ENCODE assay signal across 9 mouse cellular contexts in the genomic region with DNA sequence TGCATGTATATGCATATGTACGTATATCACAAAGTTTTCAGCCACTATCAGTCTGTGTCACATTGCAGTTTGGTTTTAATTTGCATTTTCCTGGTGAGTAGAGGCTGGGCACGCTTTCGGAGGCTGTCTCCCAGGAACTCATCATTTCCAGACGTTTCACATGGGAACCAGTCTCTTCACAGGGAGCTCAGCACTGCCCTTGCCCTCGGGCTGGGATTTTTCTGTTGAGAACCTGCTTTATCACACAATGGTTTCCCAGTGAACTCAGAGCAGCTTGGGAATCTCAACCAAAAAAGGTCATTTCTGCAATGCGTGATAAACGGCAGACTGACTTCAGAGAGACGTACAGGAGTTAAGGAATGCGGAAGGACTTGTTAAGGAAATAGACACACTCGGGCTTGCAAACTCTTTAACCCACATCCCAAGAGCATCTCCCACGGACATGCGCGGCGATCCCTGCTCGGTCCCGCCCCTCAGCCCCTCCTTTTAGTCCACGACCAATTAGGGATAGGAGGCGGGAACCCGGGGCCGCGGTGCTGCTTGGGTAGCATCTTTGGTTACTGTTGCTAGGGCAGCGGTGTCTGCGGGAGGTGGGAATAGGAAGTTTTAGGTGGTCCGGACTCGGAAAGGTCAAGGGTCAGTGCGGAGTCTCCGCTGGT. TPM values are rescaled to one million over a fixed set of nuclear protein-coding genes. Genes with fewer than 3 reads are reported as not detected.
DNase-seq lines count a peak whose midpoint lies in the region; ATAC-seq and TF ChIP-seq lines count a peak whose summit lies in the region.
"Had no signal": no experiment of that assay in that cellular context is flagged by ENCODE, and none has a peak within 500 bp of the region (broad histone marks: within the 10 kb centered on the region; RNA-seq: fewer than 3 reads in every experiment).

Kif6 (plus strand) TSS at position 560 of the 659 bp plus-strand sequence.

- no peaks in the 10 kb centered on the region for H3K9me3 ChIP-seq in hindbrain, embryonic 15.5 days
- no peaks in the 10 kb centered on the region for H3K9me3 ChIP-seq in lung, postnatal 0 days (ENCODE audit: low read length)

- peak within 1 kb of the TSS; percentile 69 for H3K4me3 ChIP-seq in hindbrain, embryonic 15.5 days
- H3K4me3 ChIP-seq in lung, postnatal 0 days (ENCODE audit: low read depth, low read length): peak within 1 kb of the TSS; percentile 37

- TF ChIP-seq EP300 in lung, postnatal 0 days (IDR thresholded peaks at IDR 0.05): no peak

- no peaks in the 10 kb centered on the region for H3K27me3 ChIP-seq in hindbrain, embryonic 15.5 days
- no peaks in the 10 kb centered on the region for H3K27me3 ChIP-seq in lung, postnatal 0 days (replicated peaks; ENCODE audit: insufficient read depth, low read length)

- peak within 1 kb of the TSS; percentile 17; the same call in 1 of the 2 replicates for H3K27ac ChIP-seq in hindbrain, embryonic 15.5 days (replicated peaks)
- H3K27ac ChIP-seq in lung, postnatal 0 days (ENCODE audit: low read length): no peak within 1 kb of the TSS
- H3K27ac ChIP-seq: macrophage had no signal

- peak within 1 kb of the TSS; percentile 94 for H3K4me2 ChIP-seq in hindbrain, embryonic 15.5 days
- H3K4me2 ChIP-seq in lung, postnatal 0 days (replicated peaks; ENCODE audit: low read depth, low read length): peak within 1 kb of the TSS; percentile 87

- no peak for TF ChIP-seq CTCF in lung, postnatal 0 days (IDR thresholded peaks at IDR 0.05)

- H3K4me1 ChIP-seq in hindbrain, embryonic 15.5 days (replicated peaks): peaks cover 5% of the 10 kb centered on the region
- no peaks in the 10 kb centered on the region; the same call in 1 of the 2 replicates for H3K4me1 ChIP-seq in lung, postnatal 0 days (ENCODE audit: insufficient read depth, low read depth, low read length)

- 1% methylated on average over 27 of the region's 27 CpGs for WGBS in hindbrain, embryonic 15.5 days
- 2% methylated on average over 27 of the region's 27 CpGs for WGBS in lung, postnatal 0 days

- peak; percentile 91 for ATAC-seq in common myeloid progenitor, adult 5-6 weeks (replicated peaks; ENCODE audit: low read depth, poor library complexity, severe bottlenecking)
- peak; percentile 98 for ATAC-seq in hindbrain, embryonic 15.5 days (ENCODE audit: low FRiP score, low read depth)
- peak; percentile 94 for ATAC-seq in lung, postnatal 0 days

- H3K36me3 ChIP-seq in hindbrain, embryonic 15.5 days: no peaks in the 10 kb centered on the region
- H3K36me3 ChIP-seq in lung, postnatal 0 days (ENCODE audit: insufficient read depth, low read length): no peaks in the 10 kb centered on the region

- H3K9ac ChIP-seq in hindbrain, embryonic 15.5 days: peak within 1 kb of the TSS; percentile 50
- H3K9ac ChIP-seq in lung, postnatal 0 days (replicated peaks; ENCODE audit: low read depth): no peak within 1 kb of the TSS; the same call in 1 of the 2 replicates

- peak; percentile 82 to 90 for DNase-seq in adrenal gland, adult (ENCODE audit: inconsistent age in 2 of 2, low spot score in 1 of 2)
- peak; percentile 46 to 53 for DNase-seq in gastrocnemius, adult 8-10 months (ENCODE audit: low spot score in 2 of 2)
- DNase-seq in layer of hippocampus, postnatal 25 days (ENCODE audit: extremely low spot score in 1 of 2, low spot score in 1 of 2): peak; percentile 75 to 79
- DNase-seq in lung, postnatal 0 days (ENCODE audit: low spot score): peak; percentile 86
- DNase-seq in retina, postnatal 7 days (ENCODE audit: low read depth, low spot score): peak; percentile 25
- peak; percentile 59 to 77 for DNase-seq in urinary bladder, postnatal 36 days (ENCODE audit: low spot score in 2 of 2)

RNA-seq across cellular contexts. Expression of gene Kif6, which starts in this region (rescaled TPM):
- not detected in 2 replicates for total RNA-seq in common myeloid progenitor, adult 5-6 weeks (2017)
- under 1 TPM in 1 of 4 experiments, not detected in 3; 0.11 TPM for total RNA-seq in gastrocnemius, adult 8-10 months (2022)
- 1.9 and 2.3 TPM in 2 replicates for polyA plus RNA-seq in hindbrain, embryonic 15.5 days (2015; fragmentation: Nextera tagmentation; extraction: Ambion mirVana)
- total RNA-seq in layer of hippocampus, postnatal 25 days (2021): 1 to 10 TPM; 3.0 to 3.9 TPM
- 1.5 and 3.0 TPM in 2 replicates for polyA plus RNA-seq in lung, postnatal 0 days (2015; fragmentation: Nextera tagmentation; extraction: Ambion mirVana)
- polyA plus RNA-seq: macrophage had no signal

Comparison
In these comparisons a context has a peak if more than half of its experiments do, and no peak if none do; other contexts are left out.
1. Peak in ATAC-seq in common myeloid progenitor, adult 5-6 weeks; RNA of the gene not detected or under 1 TPM.
2. Peak in DNase-seq in gastrocnemius, adult 8-10 months; RNA of the gene not detected or under 1 TPM.
3. DNase-seq: peak in every context shown above with its lines; median percentile 86 in adrenal gland, adult; 86 in lung, postnatal 0 days; 77 in layer of hippocampus, postnatal 25 days; 68 in urinary bladder, postnatal 36 days; 50 in gastrocnemius, adult 8-10 months; 25 in retina, postnatal 7 days.